Comparison of ENCODE assay signal across 8 mouse cellular contexts in the genomic region with DNA sequence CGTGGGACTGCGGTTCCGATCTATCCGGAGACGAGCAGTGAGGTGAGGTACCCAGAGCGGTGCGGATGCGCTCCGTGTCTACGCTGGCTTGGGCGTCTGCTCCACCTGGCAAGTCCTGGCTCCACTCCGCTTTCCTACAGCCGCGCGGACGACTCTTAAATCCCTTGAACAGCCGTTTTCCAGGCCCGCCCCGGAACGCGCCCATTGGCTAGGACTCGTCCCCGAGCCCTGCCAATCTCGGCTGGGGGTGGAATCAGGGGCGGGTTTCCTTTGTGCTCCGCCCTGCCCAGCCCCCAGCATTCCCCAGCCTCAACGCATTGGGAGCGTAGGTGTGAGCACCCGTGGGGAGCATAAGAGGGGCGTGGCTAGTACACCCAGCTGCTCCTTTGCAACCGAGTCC. TPM values are rescaled to one million over a fixed set of nuclear protein-coding genes. Genes with fewer than 3 reads are reported as not detected.
DNase-seq lines count a peak whose midpoint lies in the region; ATAC-seq and TF ChIP-seq lines count a peak whose summit lies in the region.

Fam84a (minus strand) TSS at position 134 of the 400 bp plus-strand sequence.

- CTCF ChIA-PET in Patski (lab: Charles Lee), result no interaction called here

- H3K4me1 ChIP-seq in hindbrain, embryonic 11.5 days (replicated peaks; ENCODE audit: control insufficient read depth, insufficient read depth, low read length), result peaks cover 12% of the 10 kb centered on the region; the same call in 1 of the 2 replicates
- H3K4me1 ChIP-seq in lung, embryonic 14.5 days (ENCODE audit: insufficient read depth), result no peaks in the 10 kb centered on the region

- ATAC-seq in Patski, result peak; percentile 92
- peak; percentile 98 for ATAC-seq in hindbrain, embryonic 11.5 days (ENCODE audit: low FRiP score)
- peak; percentile 98 for ATAC-seq in lung, embryonic 14.5 days (ENCODE audit: insufficient read depth)
- ATAC-seq in erythroid progenitor cell, adult 5-6 weeks (replicated peaks; ENCODE audit: low FRiP score, poor library complexity, severe bottlenecking), result no peak

- in situ Hi-C loops in Patski (cut with MboI; ENCODE audit: low pct_unique_long_range_greater_than_20kb), result no loop called here

- no peaks in the 10 kb centered on the region for H3K27me3 ChIP-seq in Patski
- peaks cover 9% of the 10 kb centered on the region for H3K27me3 ChIP-seq in hindbrain, embryonic 11.5 days (ENCODE audit: control insufficient read depth, insufficient read depth, low read length)
- peaks cover 32% of the 10 kb centered on the region for H3K27me3 ChIP-seq in lung, embryonic 14.5 days (ENCODE audit: insufficient read depth, low read length)

- peak within 1 kb of the TSS; percentile 51 for H3K9ac ChIP-seq in hindbrain, embryonic 11.5 days (ENCODE audit: low read depth, low read length)
- peak within 1 kb of the TSS; percentile 44; the same call in 1 of the 2 replicates for H3K9ac ChIP-seq in lung, embryonic 14.5 days

- WGBS in hindbrain, embryonic 11.5 days, result under 1% methylated on average over 31 of the region's 31 CpGs
- WGBS in lung, embryonic 14.5 days, result under 1% methylated on average over 31 of the region's 31 CpGs

- H3K9me3 ChIP-seq in hindbrain, embryonic 11.5 days (ENCODE audit: control insufficient read depth, low read length), result no peaks in the 10 kb centered on the region
- no peaks in the 10 kb centered on the region for H3K9me3 ChIP-seq in lung, embryonic 14.5 days (ENCODE audit: low read depth, low read length)

- no peak for DNase-seq in Patski (ENCODE audit: low read depth, low spot score)
- peak; percentile 85 for DNase-seq in cerebellum, adult 9-11 months
- peak; percentile 93 to 95 for DNase-seq in frontal cortex, postnatal 10 days (ENCODE audit: low spot score in 2 of 2)
- DNase-seq in hindbrain, embryonic 11.5 days (ENCODE audit: low spot score), result peak; percentile 95
- peak; percentile 96 for DNase-seq in layer of hippocampus, adult 9-11 months
- DNase-seq in lung, embryonic 14.5 days, result peak; percentile 95
- DNase-seq in retina, adult 2 months (ENCODE audit: low read depth, low spot score), result peak; percentile 38

- H3K27ac ChIP-seq in hindbrain, embryonic 11.5 days (ENCODE audit: low read depth, low read length), result no peak within 1 kb of the TSS
- no peak within 1 kb of the TSS for H3K27ac ChIP-seq in lung, embryonic 14.5 days (ENCODE audit: low read depth)

- peak within 1 kb of the TSS; percentile 65 for H3K4me3 ChIP-seq in hindbrain, embryonic 11.5 days (ENCODE audit: low read depth, low read length)
- peak within 1 kb of the TSS; percentile 49 for H3K4me3 ChIP-seq in lung, embryonic 14.5 days (ENCODE audit: low read depth, low read length)

- POLR2A ChIA-PET in Patski (lab: Charles Lee), result no interaction called here

- H3K4me2 ChIP-seq in hindbrain, embryonic 11.5 days (replicated peaks; ENCODE audit: low read depth, low read length), result peak within 1 kb of the TSS; percentile 84
- H3K4me2 ChIP-seq in lung, embryonic 14.5 days, result peak within 1 kb of the TSS; percentile 77

- no peaks in the 10 kb centered on the region for H3K36me3 ChIP-seq in hindbrain, embryonic 11.5 days (ENCODE audit: control insufficient read depth, insufficient read depth, low read length)
- H3K36me3 ChIP-seq in lung, embryonic 14.5 days (ENCODE audit: insufficient read depth), result no peaks in the 10 kb centered on the region

- TF ChIP-seq CTCF in Patski (IDR thresholded peaks at IDR 0.05), result no peak
- no peak for TF ChIP-seq CTCF in lung, embryonic 14.5 days (IDR thresholded peaks at IDR 0.05; ENCODE audit: low read depth)

RNA-seq across cellular contexts. Expression of gene Fam84a, which starts in this region (rescaled TPM):
- polyA plus RNA-seq in Patski (2021), result 0.23 TPM
- polyA plus RNA-seq in hindbrain, embryonic 11.5 days (2014; fragmentation: Nextera tagmentation; extraction: Ambion mirVana), result 28.5 and 30.5 TPM in 2 replicates
- 2.8 and 3.0 TPM in 2 replicates for polyA plus RNA-seq in lung, embryonic 14.5 days (2014; fragmentation: Nextera tagmentation; extraction: Ambion mirVana)
- not detected in 2 replicates for total RNA-seq in erythroid progenitor cell, adult 5-6 weeks (2015; ENCODE audit: low replicate concordance)
- not detected in 2 replicates for total RNA-seq in erythroid progenitor cell, adult 5-6 weeks (2017; ENCODE audit: low replicate concordance)

Comparison
In these comparisons a context has a peak if more than half of its experiments do, and no peak if none do; other contexts are left out.
1. Peak in ATAC-seq in Patski; RNA of the gene not detected or under 1 TPM.